Mouse (Mus musculus) megakaryocyte, adult 5-6 weeks (primary cell): ENCODE measurements around the gene C1ql4. TPM values are rescaled to one million over a fixed set of nuclear protein-coding genes. Genes with fewer than 3 reads are reported as not detected.
A peak's percentile ranks its signal among the peaks of the same experiment; 100 is the strongest.

ENCODE experiments used
- ATAC-seq: 2 replicates; pipeline ENCODE4 v1.8.0; 2016; ENCODE audit warnings: mild to moderate bottlenecking, inconsistent platforms; ENCODE audit not compliant: poor library complexity, severe bottlenecking
- total RNA-seq, 2 experiments: library from RNA; stranded (forward) in 1 of 2; stranded (reverse) in 1 of 2; fragments of 153-499, 151-499 nt in 1 of 2; fragments of 221-1000, 200-1000 nt in 1 of 2; gene quantifications; 2 replicates each; pipeline versions ENCODE4 v1.2.3 to v1.2.4; 2015 to 2017

Gene C1ql4
- total RNA-seq (2015) (not detected in 2 replicates), total RNA-seq (2017) (not detected in 2 replicates)

- ATAC-seq = peak; percentile 16; the same call in 1 of the 2 replicates
Measured at GRCm38 (mm10) chr15:99087253-99088075, at the start of gene C1ql4. TSS of gene C1ql4 (minus strand) at chr15:99087817.

- no peak for ATAC-seq
Measured at GRCm38 (mm10) chr15:99129956-99130910, 42.6 kb upstream of the C1ql4 start.

GRCm38 (mm10) chr15:99129441-99129840, 41.8 kb upstream of the C1ql4 start:
- ATAC-seq = no peak

GRCm38 (mm10) chr15:99127851-99128522, 40.4 kb upstream of the C1ql4 start:
- no peak for ATAC-seq

- no peak for ATAC-seq
Measured at GRCm38 (mm10) chr15:99126816-99127365, 39.3 kb upstream of the C1ql4 start.

GRCm38 (mm10) chr15:99126081-99126815, 38.6 kb upstream of the C1ql4 start:
- 0 out of 2 replicates have a peak, but pooled peaks have one; percentile 35 for ATAC-seq

- ATAC-seq = no peak
Measured at GRCm38 (mm10) chr15:99125711-99126080, 38.1 kb upstream of the C1ql4 start, which contains the start of gene Spats2. TSS of gene Spats2 (plus strand) at chr15:99125916.

- ATAC-seq = no peak
Measured at GRCm38 (mm10) chr15:99122642-99123041, 35.0 kb upstream of the C1ql4 start.

- no peak for ATAC-seq
Measured at GRCm38 (mm10) chr15:99120814-99121213, 33.2 kb upstream of the C1ql4 start.

GRCm38 (mm10) chr15:99116539-99116938, 28.9 kb upstream of the C1ql4 start:
- no peak for ATAC-seq

GRCm38 (mm10) chr15:99115065-99115423, 27.4 kb upstream of the C1ql4 start:
- ATAC-seq = no peak

- ATAC-seq = no peak
Measured at GRCm38 (mm10) chr15:99114312-99115064, 26.9 kb upstream of the C1ql4 start.

GRCm38 (mm10) chr15:99113396-99113975, 25.9 kb upstream of the C1ql4 start:
- ATAC-seq = no peak

- ATAC-seq = no peak
Measured at GRCm38 (mm10) chr15:99112843-99113395, 25.3 kb upstream of the C1ql4 start.

- no peak for ATAC-seq
Measured at GRCm38 (mm10) chr15:99111809-99112208, 24.2 kb upstream of the C1ql4 start.

- ATAC-seq = no peak
Measured at GRCm38 (mm10) chr15:99111139-99111538, 23.5 kb upstream of the C1ql4 start.

- no peak for ATAC-seq
Measured at GRCm38 (mm10) chr15:99107866-99108265, 20.2 kb upstream of the C1ql4 start.

- ATAC-seq = no peak
Measured at GRCm38 (mm10) chr15:99105238-99105637, 17.6 kb upstream of the C1ql4 start.

- ATAC-seq = no peak
Measured at GRCm38 (mm10) chr15:99099984-99100383, 12.4 kb upstream of the C1ql4 start.
